Mouse (Mus musculus) mesoderm, embryonic 11.5 days (tissue): ENCODE data around the gene Tmem63a.
"Not testable (repeated sequence)": the region's sequence is repeated elsewhere in the genome, so short reads cannot be mapped to it uniquely, and the experiment has no call there.

ENCODE experiments used
- DNase-seq: peaks from one replicate; pipeline ENCODE4 v3.0.0-alpha.2; 2012; ENCODE audit warnings: low read depth, low spot score

Gene Tmem63a

DNA sequence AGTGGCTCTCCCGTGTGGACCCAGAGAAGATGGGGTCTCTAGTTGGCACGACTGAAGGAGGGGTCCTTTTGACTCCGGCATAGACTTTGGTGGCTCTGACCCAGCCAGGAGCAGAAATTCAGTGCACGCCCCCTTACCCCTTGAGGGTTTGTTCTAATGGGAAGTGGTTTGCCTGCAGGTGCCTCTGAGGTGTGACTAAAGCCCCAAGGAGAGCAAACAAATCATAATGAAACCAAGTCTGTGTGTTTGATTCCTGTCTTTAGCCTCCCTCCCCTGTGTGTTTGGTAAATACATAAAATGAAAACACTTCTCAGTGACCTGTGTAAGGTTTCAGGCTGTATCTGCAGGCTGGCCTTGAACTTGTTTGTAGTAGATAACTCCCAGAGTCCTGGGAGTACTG lies 15.9 kb upstream of the Tmem63a start:
- DNase-seq, result no peak

GRCm38 (mm10) chr1:180929599-180929998 lies 12.5 kb upstream of the Tmem63a start:
- no peak for DNase-seq

GRCm38 (mm10) chr1:180931106-180931505 lies 11.0 kb upstream of the Tmem63a start:
- DNase-seq, result no peak

DNA sequence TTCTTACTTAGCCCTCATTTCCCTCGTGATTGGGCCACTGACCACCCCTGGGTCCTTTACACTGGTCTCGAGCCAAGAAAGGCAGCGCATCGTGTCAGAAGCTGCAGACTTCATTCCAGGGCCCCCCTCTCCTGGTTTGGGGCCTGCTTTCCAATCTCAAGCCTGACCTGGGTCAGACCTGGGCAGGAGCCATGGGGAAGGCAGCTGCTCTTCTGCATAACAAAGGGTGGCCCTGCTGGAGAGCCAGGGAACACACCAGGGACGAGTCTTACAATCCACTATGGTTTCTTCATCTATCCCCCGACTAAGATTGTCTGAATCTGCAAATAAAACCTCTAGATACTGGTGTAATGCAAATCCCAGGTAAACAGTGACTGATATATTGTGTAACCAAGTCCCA lies 8.5 kb upstream of the Tmem63a start:
- no peak for DNase-seq

DNA sequence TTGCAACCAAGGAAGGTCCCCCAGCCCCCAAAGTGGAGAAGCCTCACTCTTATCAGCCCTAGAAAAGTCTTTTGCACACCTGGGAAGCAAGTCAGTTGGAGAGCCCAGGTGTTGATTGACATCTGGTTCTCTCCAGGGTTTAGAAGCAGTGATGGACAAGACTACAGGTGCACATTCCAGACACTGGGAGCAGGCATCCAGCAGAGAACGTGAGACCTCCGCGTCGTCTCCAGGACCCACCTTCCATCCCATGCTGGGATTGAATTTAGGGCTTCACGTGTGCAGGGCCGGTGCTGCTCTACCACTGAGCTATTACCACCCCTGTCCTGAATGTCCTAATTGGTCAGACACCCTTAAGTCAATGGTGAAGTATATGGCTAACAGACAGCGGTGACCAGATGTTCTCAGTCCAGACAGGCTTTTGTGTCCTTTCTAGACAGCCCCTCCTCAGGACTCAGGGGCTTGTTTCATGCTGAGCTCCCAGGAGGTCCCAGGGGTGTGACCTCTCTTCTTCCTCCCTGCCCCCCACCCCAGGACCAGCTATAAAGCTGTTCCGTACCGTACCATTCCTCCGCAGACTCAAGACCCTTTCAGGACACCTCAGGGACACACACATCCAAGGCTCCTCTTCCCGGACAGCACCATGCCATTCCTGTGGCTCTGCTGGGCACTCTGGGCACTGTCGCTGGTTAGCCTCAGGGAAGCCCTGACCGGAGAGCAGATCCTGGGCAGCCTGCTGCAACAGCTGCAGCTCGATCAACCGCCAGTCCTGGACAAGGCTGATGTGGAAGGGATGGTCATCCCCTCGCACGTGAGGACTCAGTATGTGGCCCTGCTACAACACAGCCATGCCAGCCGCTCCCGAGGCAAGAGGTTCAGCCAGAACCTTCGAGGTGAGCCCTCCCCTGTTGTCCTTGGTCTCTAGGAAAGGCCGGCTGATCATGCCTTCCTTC lies 7.4 kb upstream of the Tmem63a start, which contains the start of gene Lefty1:
Lefty1 (plus strand) TSS at position 556 of the 953 bp plus-strand sequence.
- no peak for DNase-seq

DNA sequence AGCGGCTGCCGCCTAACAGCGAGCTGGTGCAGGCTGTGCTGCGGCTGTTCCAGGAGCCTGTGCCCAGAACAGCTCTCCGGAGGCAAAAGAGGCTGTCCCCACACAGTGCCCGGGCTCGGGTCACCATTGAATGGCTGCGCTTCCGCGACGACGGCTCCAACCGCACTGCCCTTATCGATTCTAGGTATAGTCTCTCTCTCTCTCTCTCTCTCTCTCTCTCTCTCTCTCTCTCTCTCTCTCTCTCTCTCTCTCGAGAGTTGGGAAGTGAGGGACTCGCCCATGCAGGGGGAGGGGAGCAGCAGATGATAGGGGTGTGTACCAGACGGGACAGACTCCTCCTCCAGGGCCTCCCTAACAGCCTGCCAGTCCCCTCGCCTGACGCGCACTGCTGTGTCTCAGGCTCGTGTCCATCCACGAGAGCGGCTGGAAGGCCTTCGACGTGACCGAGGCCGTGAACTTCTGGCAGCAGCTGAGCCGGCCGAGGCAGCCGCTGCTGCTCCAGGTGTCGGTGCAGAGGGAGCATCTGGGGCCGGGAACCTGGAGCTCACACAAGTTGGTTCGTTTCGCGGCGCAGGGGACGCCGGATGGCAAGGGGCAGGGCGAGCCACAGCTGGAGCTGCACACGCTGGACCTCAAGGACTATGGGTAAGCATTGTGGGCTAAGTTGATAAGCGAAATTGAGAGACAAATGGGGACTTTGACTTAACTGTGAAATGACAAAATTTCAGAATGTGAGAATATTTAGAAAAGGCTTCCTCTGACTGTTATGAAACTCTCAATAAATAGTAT lies 5.3 kb upstream of the Tmem63a start:
- DNase-seq, result not testable (repeated sequence)

DNA sequence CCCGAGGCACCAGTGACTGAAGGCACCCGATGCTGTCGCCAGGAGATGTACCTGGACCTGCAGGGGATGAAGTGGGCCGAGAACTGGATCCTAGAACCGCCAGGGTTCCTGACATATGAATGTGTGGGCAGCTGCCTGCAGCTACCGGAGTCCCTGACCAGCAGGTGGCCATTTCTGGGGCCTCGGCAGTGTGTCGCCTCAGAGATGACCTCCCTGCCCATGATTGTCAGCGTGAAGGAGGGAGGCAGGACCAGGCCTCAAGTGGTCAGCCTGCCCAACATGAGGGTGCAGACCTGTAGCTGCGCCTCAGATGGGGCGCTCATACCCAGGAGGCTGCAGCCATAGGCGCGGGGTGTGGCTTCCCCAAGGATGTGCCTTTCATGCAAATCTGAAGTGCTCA lies 4.5 kb upstream of the Tmem63a start:
- DNase-seq, result not testable (repeated sequence)

DNA sequence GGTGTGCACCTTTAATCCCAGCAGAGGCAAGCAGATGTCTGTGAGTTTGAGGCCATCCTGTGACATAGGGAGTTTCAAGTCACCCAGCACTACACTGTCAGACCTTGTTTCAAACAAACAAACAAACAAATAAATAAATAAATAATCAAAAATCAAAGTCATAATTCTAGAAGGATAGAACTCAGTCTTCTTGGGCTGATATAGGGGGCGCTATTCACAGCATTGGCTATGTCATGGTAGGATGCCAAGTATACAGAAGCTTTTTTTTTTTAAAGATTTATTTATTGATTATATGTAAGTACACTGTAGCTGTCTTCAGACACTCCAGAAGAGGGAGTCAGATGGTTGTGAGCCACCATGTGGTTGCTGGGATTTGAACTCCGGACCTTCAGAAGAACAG lies 3.4 kb upstream of the Tmem63a start:
- DNase-seq, result not testable (repeated sequence)

- DNase-seq, result no peak
These were observed 1.2 kb upstream of the Tmem63a start for GRCm38 (mm10) chr1:180940776-180941460.

- DNase-seq, result no peak
These were observed 418 bp upstream of the Tmem63a start for GRCm38 (mm10) chr1:180941726-180942125.

GRCm38 (mm10) chr1:180943032-180943644 lies 994 bp downstream of the Tmem63a start:
- no peak for DNase-seq

- no peak for DNase-seq
These were observed 1.8 kb downstream of the Tmem63a start for GRCm38 (mm10) chr1:180943896-180944295.

GRCm38 (mm10) chr1:180944553-180944952 lies 2.4 kb downstream of the Tmem63a start:
- DNase-seq, result no peak

- peak; percentile 66 for DNase-seq
These were observed 3.1 kb downstream of the Tmem63a start for GRCm38 (mm10) chr1:180945001-180945980.

- no peak for DNase-seq
These were observed 4.3 kb downstream of the Tmem63a start for GRCm38 (mm10) chr1:180946448-180946847.

GRCm38 (mm10) chr1:180952085-180952746 lies 10.1 kb downstream of the Tmem63a start:
- DNase-seq, result no peak

- no peak for DNase-seq
These were observed 10.7 kb downstream of the Tmem63a start for GRCm38 (mm10) chr1:180952808-180953207.

DNA sequence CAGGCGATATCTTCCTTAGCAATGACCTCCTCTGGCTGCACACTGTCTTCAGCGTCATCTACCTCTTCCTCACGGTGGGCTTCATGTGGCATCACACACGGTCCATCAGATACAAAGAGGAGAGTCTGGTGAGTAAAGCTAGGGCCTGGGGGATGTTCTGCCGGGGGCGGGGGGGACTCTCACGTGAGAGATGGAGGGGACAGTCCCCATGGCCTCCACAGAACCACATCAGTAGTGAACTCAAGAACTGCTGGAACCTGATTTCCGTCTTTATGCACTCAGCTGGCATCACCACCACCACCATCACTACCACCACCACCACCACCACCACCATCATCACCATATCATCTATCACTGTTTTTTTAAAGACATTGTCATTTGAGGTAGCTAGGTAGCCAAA lies 14.3 kb downstream of the Tmem63a start:
- no peak for DNase-seq

DNA sequence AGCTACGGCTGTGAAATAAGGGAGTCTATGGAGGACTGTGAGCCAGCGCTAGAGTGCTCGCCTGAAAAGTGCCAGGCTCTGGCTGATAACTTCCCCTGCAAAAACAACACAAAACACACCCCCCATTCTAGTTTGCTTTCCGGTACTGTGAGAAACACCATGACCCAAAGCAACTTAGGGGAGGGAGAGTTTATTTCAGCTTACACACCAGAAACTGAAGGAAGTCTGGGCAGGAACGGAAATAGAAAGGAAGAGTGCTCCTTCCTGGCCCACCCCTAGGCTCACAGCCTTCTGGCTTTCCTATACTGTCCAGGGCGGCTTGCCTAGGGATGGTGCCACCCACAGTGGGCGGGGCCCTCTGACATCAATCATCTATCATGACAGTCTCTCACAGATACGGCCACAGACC lies 14.8 kb downstream of the Tmem63a start:
- no peak for DNase-seq

- no peak for DNase-seq
These were observed 15.8 kb downstream of the Tmem63a start for GRCm38 (mm10) chr1:180957989-180958388.
